ENCODE assay signal across 24 mouse cellular contexts in genomic region chr19:58112151-58112550, GRCm38 (mm10).
"Had no signal": no experiment of that assay in that cellular context is flagged by ENCODE, and none has a peak within 500 bp of the region (broad histone marks: within the 10 kb centered on the region; RNA-seq: fewer than 3 reads in every experiment).

No protein-coding gene starts in this region.

- H3K9ac ChIP-seq: heart, embryonic 12.5 days; hindbrain, embryonic 12.5 days; intestine, embryonic 15.5 days; kidney, embryonic 15.5 days; limb, embryonic 13.5 days; limb, embryonic 15.5 days; liver, embryonic 12.5 days had no signal

- H3K4me1 ChIP-seq: heart, embryonic 10.5 days; heart, embryonic 12.5 days; intestine, embryonic 15.5 days; limb, embryonic 15.5 days; liver, embryonic 12.5 days had no signal

- H3K36me3 ChIP-seq: heart, embryonic 10.5 days; heart, embryonic 12.5 days; hindbrain, embryonic 10.5 days; hindbrain, embryonic 12.5 days; intestine, embryonic 15.5 days; kidney, embryonic 15.5 days; limb, embryonic 13.5 days; limb, embryonic 15.5 days; liver, embryonic 12.5 days had no signal

- H3K4me3 ChIP-seq: heart, embryonic 10.5 days; heart, embryonic 12.5 days; hindbrain, embryonic 10.5 days; hindbrain, embryonic 12.5 days; intestine, embryonic 15.5 days; kidney, embryonic 15.5 days; limb, embryonic 13.5 days; limb, embryonic 15.5 days; liver, embryonic 12.5 days had no signal

- H3K9me3 ChIP-seq: heart, embryonic 10.5 days; heart, embryonic 12.5 days; hindbrain, embryonic 10.5 days; hindbrain, embryonic 12.5 days; intestine, embryonic 15.5 days; kidney, embryonic 15.5 days; limb, embryonic 13.5 days; limb, embryonic 15.5 days; liver, embryonic 12.5 days had no signal

- ATAC-seq: hindbrain, embryonic 16.5 days; inflammation-experienced regulatory T-cells, adult 6 months; intestine, embryonic 15.5 days; intestine, postnatal 0 days; liver, embryonic 12.5 days had no signal

- H3K27me3 ChIP-seq: heart, embryonic 12.5 days; hindbrain, embryonic 12.5 days; intestine, embryonic 15.5 days; kidney, embryonic 15.5 days; limb, embryonic 13.5 days; limb, embryonic 15.5 days; liver, embryonic 12.5 days had no signal

- DNase-seq: gastrocnemius, postnatal 14 days; gastrocnemius, postnatal 36 days; heart, postnatal 10 days; heart, postnatal 4 days; kidney, adult 18-20 months; kidney, adult 9 months; kidney, postnatal 14 days; kidney, postnatal 36 days; layer of hippocampus, adult 9-11 months; layer of hippocampus, postnatal 36 days; left cerebral cortex, postnatal 4 days had no signal

- H3K4me2 ChIP-seq: heart, embryonic 12.5 days; hindbrain, embryonic 12.5 days; intestine, embryonic 15.5 days; kidney, embryonic 15.5 days; limb, embryonic 13.5 days; limb, embryonic 15.5 days; liver, embryonic 12.5 days had no signal

- H3K27ac ChIP-seq: heart, embryonic 10.5 days; hindbrain, embryonic 10.5 days; hindbrain, embryonic 12.5 days; intestine, embryonic 15.5 days; kidney, embryonic 15.5 days; kidney, postnatal 0 days; limb, embryonic 13.5 days; limb, embryonic 15.5 days; liver, embryonic 12.5 days had no signal
